Mouse (Mus musculus): ENCODE data around the gene Reps2. TPM values are rescaled to one million over a fixed set of nuclear protein-coding genes. Genes with fewer than 3 reads are reported as not detected.
A peak's percentile ranks its signal among the peaks of the same experiment; 100 is the strongest.

The Reps2 gene
- total RNA-seq, 4 experiments from 2014 or later: 0.41 to 0.88 (median 0.83) TPM

DNA sequence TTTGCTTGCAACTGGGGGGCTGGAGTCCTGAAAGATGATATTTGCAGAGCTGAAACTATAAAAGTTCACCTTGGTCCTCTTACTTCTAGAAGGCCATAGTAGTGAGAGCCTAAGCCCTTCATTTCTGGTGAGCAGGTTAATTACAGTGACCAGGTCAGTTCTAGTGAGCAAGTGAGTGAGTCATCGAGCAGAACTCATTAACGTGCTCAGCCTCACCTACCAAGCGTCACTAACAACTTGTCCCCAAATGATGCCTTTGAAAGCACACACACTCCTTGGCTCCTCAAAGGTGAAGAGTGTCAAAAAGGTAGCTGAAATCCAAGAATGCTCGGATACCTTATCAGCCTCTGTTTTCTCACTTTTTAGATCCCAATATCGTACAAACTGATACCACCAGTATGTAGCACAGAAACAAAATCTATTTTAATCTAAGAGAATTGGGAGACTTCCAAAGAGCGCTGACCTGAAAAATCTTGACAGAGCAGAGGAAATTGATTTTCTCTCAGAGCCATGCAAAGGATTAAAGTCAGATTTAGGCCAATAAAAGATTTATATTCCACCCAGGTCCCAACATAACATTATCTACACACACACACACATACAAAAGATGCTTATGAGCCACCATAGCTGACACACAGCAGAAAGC, 53.2 kb downstream of the Reps2 start:
- DNase-seq (ENCODE audit: low spot score in 2 of 2): no peak

DNA sequence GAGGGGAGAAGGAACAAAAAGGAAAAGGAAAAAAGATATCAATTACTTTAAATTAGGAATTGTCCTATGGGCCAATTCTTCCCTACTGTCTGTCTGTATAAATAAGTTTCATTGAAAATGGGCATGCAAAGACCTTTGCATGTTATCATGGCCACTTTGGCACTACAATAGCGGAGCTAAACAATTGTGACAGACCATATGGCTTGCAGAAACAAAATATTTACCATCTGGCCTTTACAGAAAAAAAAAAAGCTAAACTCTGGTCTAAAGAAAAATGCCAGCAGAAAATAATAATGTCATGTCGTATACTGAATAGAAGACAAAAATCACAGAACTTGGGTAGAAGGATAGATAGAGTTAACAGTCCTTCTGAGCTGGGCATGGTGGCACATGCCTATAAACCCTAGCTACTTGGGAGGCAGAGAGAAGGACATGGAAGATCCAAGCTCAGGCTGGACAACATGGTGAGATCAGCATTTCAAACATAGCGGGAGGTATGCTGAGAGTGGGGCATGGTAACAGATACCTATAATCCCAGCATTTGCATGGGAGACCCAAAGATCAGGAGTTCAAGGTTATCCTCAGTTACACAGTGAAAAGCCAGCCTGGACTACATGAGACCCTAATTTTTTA, 54.2 kb downstream of the Reps2 start:
- no peak for DNase-seq (ENCODE audit: low spot score in 2 of 2)

- no peak for DNase-seq (ENCODE audit: low spot score in 2 of 2)
Measured at GRCm38 (mm10) chrX:162584349-162584748, 59.1 kb downstream of the Reps2 start.

- no peak for DNase-seq (ENCODE audit: low spot score in 2 of 2)
Measured at GRCm38 (mm10) chrX:162580521-162580920, 62.9 kb downstream of the Reps2 start.

DNA sequence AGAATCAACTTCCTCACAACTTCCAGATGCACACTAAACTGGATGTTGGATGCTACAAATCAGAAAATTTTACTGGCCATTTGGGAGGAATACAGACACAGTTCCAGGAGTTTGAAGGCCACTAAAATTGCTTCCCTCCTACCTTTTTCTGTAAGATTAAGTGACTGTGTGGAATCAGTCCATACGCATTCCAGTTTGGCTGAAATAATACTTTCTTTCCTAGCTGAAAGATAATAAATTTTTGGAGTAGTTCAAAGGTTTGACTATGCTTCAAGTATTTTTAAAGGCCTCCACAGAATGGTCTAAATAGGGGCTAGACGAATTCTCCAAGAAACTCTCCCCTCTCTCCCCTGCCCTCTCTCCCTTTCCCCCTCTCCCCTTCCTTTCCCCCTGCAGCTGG, 75.0 kb downstream of the Reps2 start:
- no peak for DNase-seq (ENCODE audit: low spot score in 2 of 2)

GRCm38 (mm10) chrX:162565501-162565900, 77.9 kb downstream of the Reps2 start:
- no peak for DNase-seq (ENCODE audit: low spot score in 2 of 2)

GRCm38 (mm10) chrX:162556459-162556841, 87.0 kb downstream of the Reps2 start:
- DNase-seq (ENCODE audit: low spot score in 2 of 2): no peak

DNA sequence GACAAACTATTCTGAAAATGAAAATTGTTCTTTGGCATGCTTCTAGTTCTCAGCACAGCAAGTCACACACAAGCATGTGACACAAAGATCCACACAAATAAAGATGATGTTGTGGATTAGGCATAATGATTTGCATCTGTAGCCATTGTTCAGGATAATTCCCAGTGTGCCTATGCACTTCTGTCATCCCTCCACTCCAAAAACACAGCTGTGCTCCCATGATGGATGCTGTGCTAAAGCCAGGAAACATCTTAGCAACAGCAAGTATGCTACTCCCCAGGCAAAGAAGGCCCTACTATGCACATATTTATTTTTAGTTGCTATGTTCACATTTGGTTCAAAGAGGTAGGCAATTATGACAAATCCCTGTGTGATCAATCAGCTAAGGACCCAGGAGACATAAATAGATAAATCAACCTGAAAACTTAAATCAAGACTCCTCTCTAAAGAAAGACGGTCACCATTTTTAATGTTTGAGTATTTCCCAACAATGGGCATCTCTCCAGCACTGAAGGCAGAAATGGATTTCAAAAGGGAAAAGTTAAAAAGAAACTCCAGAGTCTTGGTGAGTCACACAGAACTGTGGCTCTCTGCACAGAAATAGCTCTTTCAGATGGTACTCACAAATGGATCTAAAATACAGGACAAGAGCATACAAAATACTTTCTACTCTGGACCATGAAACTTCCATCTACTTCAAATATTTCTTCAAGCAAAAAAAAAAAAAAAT, 87.6 kb downstream of the Reps2 start:
- DNase-seq (ENCODE audit: low spot score in 2 of 2): no peak

- no peak for DNase-seq (ENCODE audit: low spot score in 2 of 2)
Measured at GRCm38 (mm10) chrX:162554513-162554912, 88.9 kb downstream of the Reps2 start.

- no peak for DNase-seq (ENCODE audit: low spot score in 2 of 2)
Measured at GRCm38 (mm10) chrX:162552383-162552782, 91.1 kb downstream of the Reps2 start.

- no peak for DNase-seq (ENCODE audit: low spot score in 2 of 2)
Measured at GRCm38 (mm10) chrX:162545037-162545436, 98.4 kb downstream of the Reps2 start.

DNA sequence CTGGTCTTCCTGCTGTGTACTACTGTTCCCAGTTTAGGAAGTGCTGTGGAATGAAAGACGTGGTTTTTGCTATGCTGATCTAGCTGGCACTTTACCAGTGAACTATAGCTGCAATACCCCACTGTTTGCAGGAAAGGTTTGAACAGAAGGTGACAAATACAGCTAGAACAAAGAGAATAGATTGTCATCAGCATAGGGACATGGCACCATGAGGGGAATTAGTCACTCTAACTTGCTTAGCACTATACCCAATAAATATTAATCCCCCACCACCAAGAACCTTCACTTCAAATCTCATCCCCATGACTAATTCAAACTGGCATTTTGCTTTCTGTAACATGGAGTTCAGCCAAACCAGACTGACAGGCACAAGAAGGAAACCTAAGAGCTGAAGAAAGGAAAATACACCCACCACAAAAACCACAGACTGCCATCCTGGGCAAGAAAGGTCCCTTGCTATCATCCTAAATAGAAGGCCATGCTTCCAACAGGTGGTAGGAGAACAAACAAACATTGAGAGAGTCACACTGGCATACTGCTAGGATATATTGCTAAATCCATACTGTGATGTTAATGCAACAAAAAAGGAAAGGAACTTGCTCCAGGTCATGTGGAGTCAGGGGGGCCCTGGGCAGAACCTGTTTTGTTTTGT, 100.7 kb downstream of the Reps2 start:
- no peak for DNase-seq (ENCODE audit: low spot score in 2 of 2)

DNA sequence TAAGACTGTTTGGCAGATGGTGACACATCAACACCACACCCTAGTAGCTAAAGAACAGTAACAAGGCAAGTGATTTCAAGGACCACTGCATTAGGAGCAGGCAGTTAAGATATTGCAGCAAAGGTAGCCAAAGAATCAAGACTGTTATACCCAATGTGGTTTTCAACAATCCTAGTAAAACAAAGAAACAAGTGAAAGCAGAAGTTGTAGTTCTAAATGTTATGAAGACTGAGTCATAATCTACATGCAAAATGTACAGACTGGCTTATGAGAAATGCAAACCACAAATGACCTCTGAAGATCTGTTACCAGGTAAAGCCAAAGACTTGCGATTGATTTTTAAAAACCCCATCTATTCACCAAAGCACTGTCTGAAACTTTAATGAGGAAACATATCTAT, 101.5 kb downstream of the Reps2 start:
- DNase-seq (ENCODE audit: low spot score in 2 of 2): no peak

DNA sequence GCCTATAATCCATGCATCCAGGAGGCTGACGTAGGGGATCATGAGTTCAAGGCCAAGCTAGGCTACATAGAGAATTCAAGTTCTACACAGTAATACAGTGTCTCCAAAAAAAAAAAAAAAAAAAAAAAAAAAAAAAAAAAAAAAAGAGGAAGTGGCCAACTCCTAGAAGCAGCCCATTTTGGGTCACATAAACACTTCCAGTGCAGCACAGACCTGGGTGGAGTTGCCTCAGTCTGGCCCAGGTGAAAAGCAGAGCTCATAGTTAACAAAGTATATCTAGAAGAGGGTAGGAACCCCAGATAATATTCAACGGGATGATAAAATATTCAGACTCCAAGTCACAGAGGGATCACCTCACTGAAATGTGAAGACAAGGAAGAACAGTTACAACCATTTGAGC, 112.4 kb downstream of the Reps2 start:
- DNase-seq (ENCODE audit: low spot score in 2 of 2): no peak

GRCm38 (mm10) chrX:162527240-162527639, 116.2 kb downstream of the Reps2 start:
- peak in 1 of 2 experiments; percentile 5 for DNase-seq (ENCODE audit: low spot score in 2 of 2)

- peak in 1 of 2 experiments; percentile 8 for DNase-seq (ENCODE audit: low spot score in 2 of 2)
Measured at GRCm38 (mm10) chrX:162521831-162522514, 121.5 kb downstream of the Reps2 start.

GRCm38 (mm10) chrX:162521197-162521596, 122.3 kb downstream of the Reps2 start:
- no peak for DNase-seq (ENCODE audit: low spot score in 2 of 2)

DNA sequence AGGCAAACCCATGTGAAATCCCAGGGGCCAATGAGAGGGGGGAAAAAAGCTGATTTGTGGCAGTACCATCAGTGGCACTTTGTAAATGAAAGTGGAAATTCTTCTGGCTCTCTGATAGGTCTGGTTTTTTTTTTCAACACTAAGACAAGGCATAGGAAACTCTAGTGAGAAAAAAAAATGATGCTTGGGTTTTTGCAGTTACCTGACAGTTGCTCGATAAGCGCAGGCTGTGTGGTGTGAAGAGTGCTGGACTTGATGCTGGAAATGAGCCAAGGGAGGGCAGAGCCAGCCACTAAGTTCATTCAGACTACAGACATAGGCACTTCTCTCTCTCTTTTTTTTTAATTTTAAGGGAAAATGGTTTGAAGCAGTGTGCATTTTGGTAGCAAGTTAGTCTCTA, 123.1 kb downstream of the Reps2 start:
- no peak for DNase-seq (ENCODE audit: low spot score in 2 of 2)

DNA sequence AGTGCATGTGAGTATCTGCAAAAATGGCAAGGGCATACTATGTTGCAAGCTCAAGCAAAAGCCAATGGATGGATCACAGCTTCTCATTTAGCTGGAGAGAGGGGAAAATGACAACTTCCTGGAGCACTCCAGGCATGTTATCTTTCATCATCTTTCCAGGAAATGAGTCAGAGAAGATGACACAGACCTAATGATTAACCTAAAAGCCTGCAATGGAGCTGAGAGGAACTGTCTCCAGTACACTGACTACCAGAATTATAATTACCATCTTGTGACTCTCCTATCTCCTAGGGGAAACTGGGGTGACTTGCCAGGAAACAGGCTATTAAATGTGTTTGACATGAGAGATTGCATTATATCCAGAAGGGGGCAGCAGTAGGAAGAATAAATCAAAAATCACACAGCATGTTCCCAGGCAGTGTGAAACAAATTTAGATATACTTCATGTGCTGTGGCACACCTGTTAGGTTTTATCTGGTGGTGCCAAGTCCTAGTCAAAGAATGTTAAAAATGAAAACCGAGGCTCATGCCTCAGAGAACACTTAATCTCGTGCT, 132.9 kb downstream of the Reps2 start:
- no peak for DNase-seq (ENCODE audit: low spot score in 2 of 2)

- DNase-seq (ENCODE audit: low spot score in 2 of 2): no peak
Measured at GRCm38 (mm10) chrX:162505186-162505585, 138.3 kb downstream of the Reps2 start.

- no peak for DNase-seq (ENCODE audit: low spot score in 2 of 2)
Measured at GRCm38 (mm10) chrX:162503436-162503835, 140.0 kb downstream of the Reps2 start.

All from gastrocnemius, adult 8-10 months (tissue).